Mouse (Mus musculus) embryonic facial prominence, embryonic 11.5 days (tissue): ENCODE measurements around the gene Gm33543. TPM values are rescaled to one million over a fixed set of nuclear protein-coding genes. Genes with fewer than 3 reads are reported as not detected.

ENCODE experiments used
- ATAC-seq: fragments of 200-750 bp; cut with Nextera tagmentation; replicated peaks from 2 replicates; pipeline ENCODE4 v1.8.0; 2017; ENCODE audit warnings: low read depth; ENCODE audit not compliant: insufficient number of reproducible peaks, low FRiP score, low TSS enrichment
- DNase-seq: peaks from one replicate; pipeline ENCODE4 v3.0.0-alpha.2; 2015; ENCODE audit warnings: low spot score
- H3K27ac ChIP-seq: fragments of 300-500 bp; sonication (generic); replicated peaks from 2 replicates; pipeline ENCODE4 v1.5.1; 2014; ENCODE audit warnings: mild to moderate bottlenecking, low read depth, low read length, control low read depth
- H3K27me3 ChIP-seq: fragments of 300-500 bp; sonication (generic); 2 replicates; pipeline ENCODE4 v1.6.1; 2014; ENCODE audit warnings: mild to moderate bottlenecking, low read length, moderate library complexity, mixed read lengths; ENCODE audit not compliant: control insufficient read depth, insufficient read depth
- H3K36me3 ChIP-seq: fragments of 300-500 bp; sonication (generic); replicated peaks from 2 replicates; pipeline ENCODE4 v1.6.1; 2014; ENCODE audit warnings: low read depth, mild to moderate bottlenecking, low read length, moderate library complexity, mixed read lengths; ENCODE audit not compliant: control insufficient read depth, insufficient read depth
- H3K4me1 ChIP-seq: fragments of 300-500 bp; sonication (generic); 2 replicates; pipeline ENCODE4 v1.6.1; 2014; ENCODE audit warnings: low read length, mixed read lengths; ENCODE audit not compliant: control insufficient read depth, insufficient read depth
- H3K4me2 ChIP-seq: fragments of 300-500 bp; sonication (generic); 2 replicates; pipeline ENCODE4 v1.6.1; 2014; ENCODE audit warnings: low read depth, mild to moderate bottlenecking, control low read depth, low read length, moderate library complexity
- H3K4me3 ChIP-seq: fragments of 300-500 bp; sonication (generic); 2 replicates; pipeline ENCODE4 v1.5.1; 2014; ENCODE audit warnings: low read depth, low read length, control low read depth
- H3K9ac ChIP-seq: fragments of 300-500 bp; sonication (generic); replicated peaks from 2 replicates; pipeline ENCODE4 v1.6.1; 2014; ENCODE audit warnings: mild to moderate bottlenecking, control low read depth, low read length
- H3K9me3 ChIP-seq: fragments of 300-500 bp; sonication (generic); replicated peaks from 2 replicates; pipeline ENCODE4 v1.6.1; 2016; ENCODE audit warnings: mild to moderate bottlenecking, low read length, inconsistent platforms, mixed read lengths; ENCODE audit not compliant: control insufficient read depth
- whole genome bisulfite sequencing: fragments of 180-500 bp; shearing (Covaris S2); extraction: QIAGEN DNeasy Blood & Tissue Kit; methylation state at CpG from one replicate; pipeline ENCODE4 v1.1.7; 2014; 5-methylcytosine and 5-hydroxymethylcytosine counted together
- polyA plus RNA-seq: library from polyadenylated mRNA; unstranded; fragments of >200 nt; fragmentation: Nextera tagmentation; extraction: Ambion mirVana; gene quantifications from 2 replicates; pipeline ENCODE4 v1.2.1, GENCODE M21; 2014

Gene Gm33543
- polyA plus RNA-seq, 1 experiment from 2014 or later: not detected

- Histone ChIP-seq H3K9me3 (no peaks in the 10 kb centered on the region), H3K4me1 (no peaks in the 10 kb centered on the region), H3K27ac (no peak overlapping the region), H3K27me3 (no peaks in the 10 kb centered on the region), H3K36me3 (no peaks in the 10 kb centered on the region), H3K9ac (no peak overlapping the region), H3K4me3 (no peak overlapping the region), H3K4me2 (no peak overlapping the region)
- ATAC-seq: no peak
- 93% methylated on average over 12 of the region's 12 CpGs for WGBS
- no peak for DNase-seq
These were observed 44.9 kb downstream of the Gm33543 start for GRCm38 (mm10) chr10:95797645-95798395.

GRCm38 (mm10) chr10:95795500-95795899 lies 47.2 kb downstream of the Gm33543 start:
- Histone ChIP-seq H3K9me3 (no peaks in the 10 kb centered on the region), H3K36me3 (no peaks in the 10 kb centered on the region), H3K4me3 (no peak overlapping the region), H3K27me3 (no peaks in the 10 kb centered on the region), H3K4me1 (no peaks in the 10 kb centered on the region), H3K9ac (no peak overlapping the region), H3K27ac (no peak overlapping the region), H3K4me2 (no peak overlapping the region)
- ATAC-seq (no peak), DNase-seq (no peak)
- WGBS: 88% methylated on average over 4 of the region's 4 CpGs

GRCm38 (mm10) chr10:95794706-95795105 lies 48.0 kb downstream of the Gm33543 start:
- H3K4me2 ChIP-seq: no peak overlapping the region
- no peaks in the 10 kb centered on the region for H3K36me3 ChIP-seq
- ATAC-seq: no peak
- WGBS: 71% methylated on average over 6 of the region's 6 CpGs
- H3K4me3 ChIP-seq: no peak overlapping the region
- H3K9me3 ChIP-seq: no peaks in the 10 kb centered on the region
- H3K27ac ChIP-seq: no peak overlapping the region
- H3K4me1 ChIP-seq: no peaks in the 10 kb centered on the region
- H3K27me3 ChIP-seq: no peaks in the 10 kb centered on the region
- H3K9ac ChIP-seq: no peak overlapping the region
- no peak for DNase-seq

GRCm38 (mm10) chr10:95791427-95791804 lies 51.3 kb downstream of the Gm33543 start:
- Histone ChIP-seq H3K9ac (no peak overlapping the region), H3K4me1 (no peaks in the 10 kb centered on the region), H3K4me2 (no peak overlapping the region), H3K27ac (no peak overlapping the region), H3K36me3 (no peaks in the 10 kb centered on the region), H3K9me3 (no peaks in the 10 kb centered on the region), H3K4me3 (no peak overlapping the region), H3K27me3 (no peaks in the 10 kb centered on the region)
- WGBS: 76% methylated on average over 8 of the region's 8 CpGs
- ATAC-seq (no peak), DNase-seq (no peak)

- 79% methylated on average over 15 of the region's 15 CpGs for WGBS
- H3K9me3 ChIP-seq: no peaks in the 10 kb centered on the region
- H3K4me1 ChIP-seq: no peaks in the 10 kb centered on the region
- no peaks in the 10 kb centered on the region for H3K27me3 ChIP-seq
- H3K27ac ChIP-seq: no peak overlapping the region
- no peaks in the 10 kb centered on the region for H3K36me3 ChIP-seq
- no peak overlapping the region for H3K4me3 ChIP-seq
- H3K4me2 ChIP-seq: no peak overlapping the region
- no peak for ATAC-seq
- no peak overlapping the region for H3K9ac ChIP-seq
- no peak for DNase-seq
These were observed 51.8 kb downstream of the Gm33543 start for GRCm38 (mm10) chr10:95790771-95791426.

- ATAC-seq (no peak), DNase-seq (no peak)
- Histone ChIP-seq H3K27ac (no peak overlapping the region), H3K9ac (no peak overlapping the region), H3K36me3 (no peaks in the 10 kb centered on the region), H3K9me3 (no peaks in the 10 kb centered on the region), H3K4me1 (no peaks in the 10 kb centered on the region), H3K4me3 (no peak overlapping the region), H3K4me2 (no peak overlapping the region), H3K27me3 (no peaks in the 10 kb centered on the region)
- 94% methylated on average over 2 of the region's 2 CpGs for WGBS
These were observed 55.6 kb downstream of the Gm33543 start for GRCm38 (mm10) chr10:95787176-95787575.

- ATAC-seq: no peak
- Histone ChIP-seq H3K4me1 (no peaks in the 10 kb centered on the region), H3K9me3 (no peaks in the 10 kb centered on the region), H3K4me2 (no peak overlapping the region), H3K27me3 (no peaks in the 10 kb centered on the region), H3K27ac (no peak overlapping the region), H3K9ac (no peak overlapping the region), H3K4me3 (no peak overlapping the region), H3K36me3 (no peaks in the 10 kb centered on the region)
- DNase-seq: no peak
- WGBS: 54% methylated on average over 7 of the region's 7 CpGs
These were observed 57.9 kb downstream of the Gm33543 start for GRCm38 (mm10) chr10:95784837-95785236.

- no peak for ATAC-seq
- Histone ChIP-seq H3K9ac (no peak overlapping the region), H3K4me2 (no peak overlapping the region), H3K27me3 (no peaks in the 10 kb centered on the region), H3K36me3 (no peaks in the 10 kb centered on the region), H3K4me3 (no peak overlapping the region), H3K27ac (no peak overlapping the region), H3K4me1 (no peaks in the 10 kb centered on the region), H3K9me3 (no peaks in the 10 kb centered on the region)
- WGBS: 84% methylated on average over 8 of the region's 8 CpGs
- DNase-seq: no peak
These were observed 61.7 kb downstream of the Gm33543 start for GRCm38 (mm10) chr10:95780881-95781600.
